Mouse (Mus musculus): Measurements from ENCODE around the gene Olfr1198. TPM values are rescaled to one million over a fixed set of nuclear protein-coding genes. Genes with fewer than 3 reads are reported as not detected.

Gene Olfr1198
- polyA plus RNA-seq (2016; fragmentation: Nextera tagmentation; extraction: Ambion mirVana) = not detected in 2 replicates

- H3K27ac ChIP-seq = no peak within 1 kb of the TSS
- H3K36me3 ChIP-seq = no peaks in the 10 kb centered on the region
- no peak for ATAC-seq (ENCODE audit: insufficient number of reproducible peaks, insufficient read depth, low FRiP score, low TSS enrichment, low read depth)
- no peaks in the 10 kb centered on the region for H3K4me1 ChIP-seq (replicated peaks)
- no peak within 1 kb of the TSS for H3K4me3 ChIP-seq (replicated peaks)
- no peaks in the 10 kb centered on the region for H3K27me3 ChIP-seq
- no peak within 1 kb of the TSS for H3K9ac ChIP-seq (replicated peaks)
- H3K9me3 ChIP-seq = no peaks in the 10 kb centered on the region
- WGBS = 84% methylated on average over 2 of the region's 2 CpGs
- H3K4me2 ChIP-seq = no peak within 1 kb of the TSS
Measured at GRCm38 (mm10) chr2:88751270-88751669, at the start of gene Olfr1198. Olfr1198 (minus strand) TSS chr2:88751370.

- no peaks in the 10 kb centered on the region for H3K36me3 ChIP-seq
- no peaks in the 10 kb centered on the region for H3K4me1 ChIP-seq (replicated peaks)
- no peak within 1 kb of the TSS for H3K27ac ChIP-seq
- H3K9ac ChIP-seq (replicated peaks) = no peak within 1 kb of the TSS
- no peaks in the 10 kb centered on the region for H3K27me3 ChIP-seq
- H3K4me2 ChIP-seq = no peak within 1 kb of the TSS
- no peak for ATAC-seq (ENCODE audit: insufficient number of reproducible peaks, insufficient read depth, low FRiP score, low TSS enrichment, low read depth)
- WGBS = 89% methylated on average over 6 of the region's 6 CpGs
- no peaks in the 10 kb centered on the region for H3K9me3 ChIP-seq
- H3K4me3 ChIP-seq (replicated peaks) = no peak within 1 kb of the TSS
Measured at GRCm38 (mm10) chr2:88792736-88793135, 41.6 kb upstream of the Olfr1198 start, which contains the start of gene Olfr1201. Olfr1201 (plus strand) TSS chr2:88793036.

- Histone ChIP-seq H3K27me3 (no peaks in the 10 kb centered on the region), H3K27ac (no peak within 1 kb of the TSS), H3K4me3 (replicated peaks) (no peak within 1 kb of the TSS), H3K9ac (replicated peaks) (no peak within 1 kb of the TSS), H3K4me2 (no peak within 1 kb of the TSS), H3K36me3 (no peaks in the 10 kb centered on the region), H3K9me3 (no peaks in the 10 kb centered on the region), H3K4me1 (replicated peaks) (no peaks in the 10 kb centered on the region)
- WGBS = 83% methylated on average over 2 of the region's 2 CpGs
- no peak for ATAC-seq (ENCODE audit: insufficient number of reproducible peaks, insufficient read depth, low FRiP score, low TSS enrichment, low read depth)
Measured at GRCm38 (mm10) chr2:88770388-88770787, 19.2 kb upstream of the Olfr1198 start, which contains the start of gene Olfr1200. Olfr1200 (minus strand) TSS chr2:88770488.

- H3K4me1 ChIP-seq (replicated peaks) = no peaks in the 10 kb centered on the region
- ATAC-seq (ENCODE audit: insufficient number of reproducible peaks, insufficient read depth, low FRiP score, low TSS enrichment, low read depth) = no peak
- no peak within 1 kb of the TSS for H3K9ac ChIP-seq (replicated peaks)
- no peak within 1 kb of the TSS for H3K27ac ChIP-seq
- no peaks in the 10 kb centered on the region for H3K27me3 ChIP-seq
- H3K4me2 ChIP-seq = no peak within 1 kb of the TSS
- 0 out of 2 replicates have a peak, but pooled peaks cover 3% of the 10 kb centered on the region for H3K9me3 ChIP-seq
- no peak within 1 kb of the TSS for H3K4me3 ChIP-seq (replicated peaks)
- H3K36me3 ChIP-seq = no peaks in the 10 kb centered on the region
- 90% methylated on average over 2 of the region's 2 CpGs for WGBS
Measured at GRCm38 (mm10) chr2:88760369-88760768, 9.2 kb upstream of the Olfr1198 start, which contains the start of gene Olfr1199. Olfr1199 (minus strand) TSS chr2:88760469.

- no peaks in the 10 kb centered on the region for H3K9me3 ChIP-seq
- no peak overlapping the region for H3K4me3 ChIP-seq (replicated peaks)
- H3K27ac ChIP-seq = no peak overlapping the region
- no peaks in the 10 kb centered on the region for H3K36me3 ChIP-seq
- ATAC-seq (ENCODE audit: insufficient number of reproducible peaks, insufficient read depth, low FRiP score, low TSS enrichment, low read depth) = no peak
- H3K4me2 ChIP-seq = no peak overlapping the region
- no peaks in the 10 kb centered on the region for H3K27me3 ChIP-seq
- WGBS = 88% methylated on average over 3 of the region's 3 CpGs
- no peak overlapping the region for H3K9ac ChIP-seq (replicated peaks)
- no peaks in the 10 kb centered on the region for H3K4me1 ChIP-seq (replicated peaks)
Measured at GRCm38 (mm10) chr2:88743379-88743778, 7.8 kb downstream of the Olfr1198 start.

- Histone ChIP-seq H3K9ac (replicated peaks) (no peak within 1 kb of the TSS), H3K27ac (no peak within 1 kb of the TSS), H3K36me3 (no peaks in the 10 kb centered on the region), H3K4me2 (no peak within 1 kb of the TSS), H3K4me3 (replicated peaks) (no peak within 1 kb of the TSS), H3K27me3 (no peaks in the 10 kb centered on the region), H3K4me1 (replicated peaks) (no peaks in the 10 kb centered on the region), H3K9me3 (no peaks in the 10 kb centered on the region)
- ATAC-seq (ENCODE audit: insufficient number of reproducible peaks, insufficient read depth, low FRiP score, low TSS enrichment, low read depth) = no peak
- WGBS = 91% methylated on average over 1 of the region's 1 CpGs
Measured at GRCm38 (mm10) chr2:88732266-88732665, 18.9 kb downstream of the Olfr1198 start, which contains the start of gene Olfr1197. Olfr1197 (minus strand) TSS chr2:88732366.

GRCm38 (mm10) chr2:88704497-88704896 lies 46.7 kb downstream of the Olfr1198 start, which contains the start of gene Olfr1196:
Olfr1196 (minus strand) TSS chr2:88704597.
- no peak for ATAC-seq (ENCODE audit: insufficient number of reproducible peaks, insufficient read depth, low FRiP score, low TSS enrichment, low read depth)
- Histone ChIP-seq H3K4me3 (replicated peaks) (no peak within 1 kb of the TSS), H3K4me2 (no peak within 1 kb of the TSS), H3K27ac (no peak within 1 kb of the TSS), H3K4me1 (replicated peaks) (no peaks in the 10 kb centered on the region), H3K27me3 (no peaks in the 10 kb centered on the region), H3K36me3 (no peaks in the 10 kb centered on the region), H3K9ac (replicated peaks) (no peak within 1 kb of the TSS), H3K9me3 (no peaks in the 10 kb centered on the region)
- 80% methylated on average over 2 of the region's 2 CpGs for WGBS

Other genes starting within 250 kb of the Olfr1198 start
- not detected in 2 replicates for gene Olfr1186, start 232.8 kb downstream of the Olfr1198 start, polyA plus RNA-seq (2016; fragmentation: Nextera tagmentation; extraction: Ambion mirVana)
- not detected in 2 replicates for gene Olfr1188, start 194.4 kb downstream of the Olfr1198 start, polyA plus RNA-seq (2016; fragmentation: Nextera tagmentation; extraction: Ambion mirVana)
- not detected in 2 replicates for gene Olfr1189, start 164.9 kb downstream of the Olfr1198 start, polyA plus RNA-seq (2016; fragmentation: Nextera tagmentation; extraction: Ambion mirVana)
- not detected in 2 replicates for gene Olfr1191-ps1, start 110.8 kb downstream of the Olfr1198 start, polyA plus RNA-seq (2016; fragmentation: Nextera tagmentation; extraction: Ambion mirVana)
- not detected in 2 replicates for gene Olfr1192-ps1, start 102.9 kb downstream of the Olfr1198 start, polyA plus RNA-seq (2016; fragmentation: Nextera tagmentation; extraction: Ambion mirVana)
- not detected in 2 replicates for gene Olfr1193, start 75.7 kb downstream of the Olfr1198 start, polyA plus RNA-seq (2016; fragmentation: Nextera tagmentation; extraction: Ambion mirVana)
- not detected in 2 replicates for gene Olfr1195, start 62.2 kb downstream of the Olfr1198 start, polyA plus RNA-seq (2016; fragmentation: Nextera tagmentation; extraction: Ambion mirVana)
- not detected in 2 replicates for gene Olfr1196, start 46.8 kb downstream of the Olfr1198 start, polyA plus RNA-seq (2016; fragmentation: Nextera tagmentation; extraction: Ambion mirVana)
- gene Olfr1197, start 19.0 kb downstream of the Olfr1198 start, polyA plus RNA-seq (2016; fragmentation: Nextera tagmentation; extraction: Ambion mirVana) = not detected in 2 replicates
- gene Olfr1199, start 9.1 kb upstream of the Olfr1198 start, polyA plus RNA-seq (2016; fragmentation: Nextera tagmentation; extraction: Ambion mirVana) = not detected in 2 replicates
- gene Olfr1200, start 19.1 kb upstream of the Olfr1198 start, polyA plus RNA-seq (2016; fragmentation: Nextera tagmentation; extraction: Ambion mirVana) = not detected in 2 replicates
- gene Olfr1201, start 41.7 kb upstream of the Olfr1198 start, polyA plus RNA-seq (2016; fragmentation: Nextera tagmentation; extraction: Ambion mirVana) = not detected in 2 replicates
- 0.05 TPM in 1 of 2 replicates, not detected in the other for gene Olfr1202, start 63.1 kb upstream of the Olfr1198 start, polyA plus RNA-seq (2016; fragmentation: Nextera tagmentation; extraction: Ambion mirVana)
- not detected in 2 replicates for gene Olfr1205, start 78.4 kb upstream of the Olfr1198 start, polyA plus RNA-seq (2016; fragmentation: Nextera tagmentation; extraction: Ambion mirVana)
- gene Olfr1204, start 97.9 kb upstream of the Olfr1198 start, polyA plus RNA-seq (2016; fragmentation: Nextera tagmentation; extraction: Ambion mirVana) = not detected in 2 replicates
- gene Olfr1206, start 111.9 kb upstream of the Olfr1198 start, polyA plus RNA-seq (2016; fragmentation: Nextera tagmentation; extraction: Ambion mirVana) = not detected in 2 replicates
- gene Olfr1208, start 150.9 kb upstream of the Olfr1198 start, polyA plus RNA-seq (2016; fragmentation: Nextera tagmentation; extraction: Ambion mirVana) = not detected in 2 replicates
- gene Olfr1209, start 163.8 kb upstream of the Olfr1198 start, polyA plus RNA-seq (2016; fragmentation: Nextera tagmentation; extraction: Ambion mirVana) = not detected in 2 replicates
- not detected in 2 replicates for gene Olfr1211, start 186.7 kb upstream of the Olfr1198 start, polyA plus RNA-seq (2016; fragmentation: Nextera tagmentation; extraction: Ambion mirVana)
- not detected in 2 replicates for gene Olfr1212, start 202.6 kb upstream of the Olfr1198 start, polyA plus RNA-seq (2016; fragmentation: Nextera tagmentation; extraction: Ambion mirVana)
- not detected in 2 replicates for gene Gm13762, start 228.9 kb upstream of the Olfr1198 start, polyA plus RNA-seq (2016; fragmentation: Nextera tagmentation; extraction: Ambion mirVana)
- not detected in 2 replicates for gene Olfr1214, start 241.3 kb upstream of the Olfr1198 start, polyA plus RNA-seq (2016; fragmentation: Nextera tagmentation; extraction: Ambion mirVana)

All from limb, embryonic 12.5 days (tissue).